Mouse (Mus musculus) MEL (cell line): ENCODE measurements around the gene Masp2.

Experiments
- CHD2 ChIP-seq: IDR thresholded peaks from 2 replicates; pipeline ENCODE4 v1.6.1; 2011; ENCODE audit warnings: low read length, improper control_type of control experiment
- CTCF ChIP-seq, 3 experiments: IDR thresholded peaks in 2 of 3; conservative IDR thresholded peaks in 1 of 3; 2 replicates each; pipeline ENCODE4 v1.5.1; 2011 to 2012; ENCODE audit warnings: low read length in 3 of 3, low read depth in 2 of 3, mild to moderate bottlenecking in 2 of 3, improper control_type of control experiment in 1 of 3, inconsistent platforms in 1 of 3, mixed read lengths in 1 of 3, moderate library complexity in 1 of 3; ENCODE audit not compliant: control insufficient read depth in 1 of 3, insufficient read depth in 1 of 3, poor library complexity in 1 of 3, severe bottlenecking in 1 of 3
- GABPA ChIP-seq: IDR thresholded peaks from 2 replicates; pipeline ENCODE4 v1.6.1; 2012; ENCODE audit warnings: low read depth, mild to moderate bottlenecking, inconsistent platforms, low read length, improper control_type of control experiment, moderate library complexity
- GATA1 ChIP-seq: IDR thresholded peaks from 2 replicates; pipeline ENCODE4 v1.6.1; 2011; ENCODE audit warnings: low read depth, low read length, improper control_type of control experiment
- JUND ChIP-seq: IDR thresholded peaks from 2 replicates; pipeline ENCODE4 v1.6.1; 2011; ENCODE audit warnings: low read depth, mild to moderate bottlenecking, improper control_type of control experiment, low read length
- MAX ChIP-seq: IDR thresholded peaks from 2 replicates; pipeline ENCODE4 v1.6.1; 2011; ENCODE audit warnings: low read length, improper control_type of control experiment
- MYB ChIP-seq: IDR thresholded peaks from 2 replicates; pipeline ENCODE4 v1.6.1; 2011; ENCODE audit warnings: mild to moderate bottlenecking, low read depth, low read length, improper control_type of control experiment
- POLR2A ChIP-seq, 2 experiments: IDR thresholded peaks; 2 replicates each; pipeline ENCODE4 v1.6.1; 2011 to 2012; ENCODE audit warnings: low read length in 2 of 2, mild to moderate bottlenecking in 2 of 2, control low read depth in 1 of 2, improper control_type of control experiment in 1 of 2, low read depth in 1 of 2, moderate library complexity in 1 of 2; ENCODE audit not compliant: control insufficient read depth in 1 of 2, insufficient read depth in 1 of 2, poor library complexity in 1 of 2
- TBP ChIP-seq: IDR thresholded peaks from 2 replicates; pipeline ENCODE4 v1.8.0; 2011; ENCODE audit warnings: low read depth, low read length, improper control_type of control experiment

DNA sequence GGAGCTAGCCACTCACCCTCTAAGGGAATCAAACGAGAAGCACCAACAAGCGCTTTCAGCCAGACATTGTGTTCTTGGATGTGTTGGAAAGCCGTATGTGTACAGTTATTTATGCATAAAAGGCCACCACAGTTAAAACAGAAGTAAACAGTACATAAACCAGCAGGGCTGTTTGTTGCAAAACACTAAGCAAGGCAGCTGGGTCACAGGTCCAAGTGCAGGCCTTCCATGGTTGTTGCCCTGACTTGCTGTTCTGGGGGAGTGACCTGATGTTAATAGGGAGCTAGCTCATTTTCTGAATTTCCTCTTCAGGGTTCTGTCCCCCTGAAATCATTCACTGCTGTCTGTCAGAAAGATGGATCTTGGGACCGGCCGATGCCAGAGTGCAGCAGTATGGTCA, 7.5 kb downstream of the Masp2 start:
- TF ChIP-seq CTCF (IDR thresholded peaks at IDR 0.05 in 2 of 3, conservative IDR thresholded peaks at IDR 0.05 in 1 of 3; ENCODE audit: control insufficient read depth in 1 of 3, insufficient read depth in 1 of 3, low read depth in 2 of 3, low read length in 3 of 3, poor library complexity in 1 of 3, severe bottlenecking in 1 of 3), result no peak
- no peak for TF ChIP-seq MYB
- TF ChIP-seq JUND, result no peak
- no peak for TF ChIP-seq POLR2A (IDR thresholded peaks at IDR 0.05; ENCODE audit: control insufficient read depth in 1 of 2, insufficient read depth in 1 of 2, low read depth in 1 of 2, low read length in 2 of 2, poor library complexity in 1 of 2)
- TF ChIP-seq TBP, result no peak
- no peak for TF ChIP-seq GATA1
- no peak for TF ChIP-seq MAX
- TF ChIP-seq GABPA, result no peak
- no peak for TF ChIP-seq CHD2
